Mouse (Mus musculus) gastrocnemius, postnatal 14 days (tissue): Measurements from ENCODE around the gene Mast4. TPM values are rescaled to one million over a fixed set of nuclear protein-coding genes. Genes with fewer than 3 reads are reported as not detected.
A peak's percentile ranks its signal among the peaks of the same experiment; 100 is the strongest.
"Not testable (repeated sequence)": the region's sequence is repeated elsewhere in the genome, so short reads cannot be mapped to it uniquely, and the experiment has no call there.

Source experiments
- DNase-seq: peaks from one replicate; pipeline ENCODE4 v3.0.0; 2021; ENCODE audit warnings: mixed read lengths
- intact Hi-C: fragments of 180-260 bp; cut with DNase I; formaldehyde crosslinking; loops from one replicate; pipeline ENCODE4 v1.15.1; 2025; ENCODE audit warnings: low total_unique reads
- long read RNA-seq, 2 experiments: library from polyadenylated mRNA; stranded (forward); transcript quantifications; one replicate each; pipeline ENCODE4 v2.0.0; 2021
- total RNA-seq, 2 experiments: library from RNA; stranded (reverse); gene quantifications; 2 replicates each; pipeline ENCODE4 v1.2.3; 2021

Gene Mast4
- total RNA-seq = 10 to 100 TPM; 28.0 to 31.2 TPM
- long read RNA-seq, experiment 1, partial matches to known transcripts = 0 of 7 reads
- long read RNA-seq, experiment 1, other reads (novel, unspliced or antisense) = 7 of 7 reads
- long read RNA-seq, experiment 2, partial matches to known transcripts = 0 of 8 reads
- long read RNA-seq, experiment 2, other reads (novel, unspliced or antisense) = 8 of 8 reads

DNA sequence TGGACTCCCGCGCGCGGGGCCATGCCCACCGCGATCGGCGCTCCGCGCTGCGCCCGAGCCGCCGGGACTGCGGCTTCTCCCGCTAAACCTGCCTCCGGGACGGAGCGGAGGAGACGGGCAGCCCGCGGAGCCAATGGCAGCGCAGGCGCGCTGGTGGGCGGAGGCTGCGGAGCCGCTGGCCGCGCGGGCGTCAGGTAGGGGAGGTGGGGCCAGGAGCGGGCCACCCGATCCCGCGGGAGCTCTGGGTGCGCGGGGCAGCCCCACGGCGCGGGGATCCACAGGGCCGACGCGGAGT lies at the start of gene Mast4:
Gene Mast4, minus strand, starts transcription at position 106 of the 295 bp plus-strand sequence.
- DNase-seq = peak; percentile 89
- intact Hi-C loops = loop anchor here (10.0 kb wide), 1 partner anchor 160 kb away; no protein-coding TSS in a partner anchor

DNA sequence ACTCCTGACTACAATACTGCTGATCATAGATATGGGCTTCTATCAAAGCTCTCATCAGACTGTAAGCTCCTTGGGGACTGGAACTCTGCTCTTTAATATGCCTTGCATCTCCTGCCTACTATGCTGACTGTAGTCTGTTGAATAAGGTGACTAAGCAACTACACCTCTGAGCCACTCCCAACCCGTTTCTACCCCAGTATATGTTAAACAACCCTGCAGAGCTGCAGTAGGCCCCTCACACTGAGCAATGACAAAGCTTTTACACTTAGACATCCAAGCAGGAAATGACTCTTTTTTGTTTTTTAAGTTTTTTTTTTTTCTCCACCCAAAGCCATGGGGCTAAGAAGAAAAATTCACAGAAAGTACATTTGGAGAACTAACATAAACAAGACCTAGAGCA lies 40.2 kb upstream of the Mast4 start:
- intact Hi-C loops = no loop called here
- no peak for DNase-seq

DNA sequence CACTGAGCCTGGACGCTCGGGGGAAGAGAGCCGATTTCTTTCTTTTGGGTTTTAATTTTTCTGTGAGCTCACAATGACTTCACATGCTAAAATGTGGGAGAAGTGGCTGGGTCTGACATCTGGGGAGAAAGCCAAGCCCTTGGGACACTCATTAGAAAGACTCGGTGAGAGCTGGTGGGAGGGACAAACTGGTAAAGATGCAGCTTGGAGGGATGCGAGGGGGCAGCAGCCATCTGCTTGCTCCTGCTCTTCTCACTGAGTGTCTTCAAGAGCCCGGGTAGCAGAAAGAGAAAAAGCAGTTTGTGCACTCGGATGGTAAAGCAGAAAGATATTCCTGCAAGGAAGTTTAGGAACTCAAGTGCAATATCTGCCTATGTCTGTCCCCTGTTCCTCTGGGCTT lies 34.9 kb upstream of the Mast4 start:
- intact Hi-C loops = no loop called here
- DNase-seq = no peak

DNA sequence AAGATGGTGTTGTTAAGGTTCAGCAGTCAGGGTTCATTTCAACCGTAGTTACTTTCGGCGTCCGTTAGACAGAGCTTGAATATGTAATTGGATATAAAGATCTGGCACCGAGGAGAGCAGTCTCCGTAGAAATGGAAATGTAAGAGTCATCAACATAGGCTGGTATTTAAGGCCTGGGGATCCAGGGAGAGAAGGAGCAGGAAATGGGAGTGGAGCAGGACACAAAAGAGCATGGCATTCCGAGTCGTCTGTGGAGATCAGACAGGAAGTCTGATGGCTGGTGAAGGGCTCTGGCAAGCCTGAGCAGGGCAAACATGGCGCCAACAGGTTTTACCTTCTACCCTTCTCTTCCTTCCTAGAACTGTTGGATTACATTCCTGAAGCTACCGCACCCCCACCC lies 28.9 kb upstream of the Mast4 start:
- no peak for DNase-seq
- intact Hi-C loops = no loop called here

DNA sequence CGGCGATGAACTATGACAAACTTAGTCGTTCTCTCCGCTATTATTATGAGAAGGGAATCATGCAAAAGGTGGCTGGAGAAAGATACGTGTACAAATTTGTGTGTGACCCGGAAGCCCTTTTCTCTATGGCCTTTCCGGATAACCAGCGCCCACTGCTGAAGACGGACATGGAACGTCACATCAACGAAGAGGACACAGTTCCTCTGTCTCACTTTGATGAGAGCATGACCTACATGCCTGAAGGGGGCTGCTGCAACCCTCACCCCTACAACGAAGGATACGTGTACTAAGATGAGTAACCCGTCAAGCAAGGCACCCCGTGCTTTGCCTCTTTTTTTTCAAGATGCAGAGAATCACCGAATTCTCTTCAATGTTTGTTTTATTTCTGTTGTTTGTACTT lies 23.1 kb upstream of the Mast4 start:
- DNase-seq, intact Hi-C loops: not testable (repeated sequence)

DNA sequence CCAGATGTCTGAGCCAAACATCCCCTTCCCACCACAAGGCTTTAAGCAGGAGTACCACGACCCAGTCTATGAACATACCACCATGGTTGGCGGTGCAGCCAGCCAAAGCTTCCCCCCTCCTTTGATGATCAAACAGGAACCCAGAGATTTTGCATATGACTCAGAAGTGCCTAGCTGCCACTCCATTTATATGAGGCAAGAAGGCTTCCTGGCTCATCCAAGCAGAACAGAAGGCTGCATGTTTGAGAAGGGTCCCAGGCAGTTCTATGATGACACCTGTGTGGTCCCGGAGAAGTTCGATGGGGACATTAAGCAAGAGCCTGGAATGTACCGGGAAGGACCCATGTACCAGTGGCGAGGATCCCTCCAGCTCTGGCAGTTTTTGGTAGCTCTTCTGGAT lies 22.6 kb upstream of the Mast4 start:
- intact Hi-C loops, DNase-seq: not testable (repeated sequence)

DNA sequence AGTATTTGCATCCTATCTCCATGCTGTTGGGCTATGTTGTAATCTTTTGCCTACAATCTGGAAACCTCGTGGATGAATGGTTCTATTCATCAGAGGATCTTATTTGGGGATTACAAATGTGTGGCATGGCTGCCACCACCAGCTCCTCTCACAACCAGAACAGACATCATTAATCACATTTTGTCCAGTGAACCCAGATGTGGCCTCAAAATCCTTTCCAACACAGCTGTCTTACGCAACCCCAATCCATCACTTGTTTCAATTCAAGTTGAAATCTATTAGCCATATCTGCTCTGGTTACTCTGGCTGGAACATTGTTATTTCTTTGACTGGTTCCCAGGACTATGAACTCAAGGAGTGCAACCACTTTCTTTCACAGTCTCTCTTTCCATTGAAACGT lies 20.4 kb upstream of the Mast4 start:
- no peak for DNase-seq
- intact Hi-C loops = no loop called here

DNA sequence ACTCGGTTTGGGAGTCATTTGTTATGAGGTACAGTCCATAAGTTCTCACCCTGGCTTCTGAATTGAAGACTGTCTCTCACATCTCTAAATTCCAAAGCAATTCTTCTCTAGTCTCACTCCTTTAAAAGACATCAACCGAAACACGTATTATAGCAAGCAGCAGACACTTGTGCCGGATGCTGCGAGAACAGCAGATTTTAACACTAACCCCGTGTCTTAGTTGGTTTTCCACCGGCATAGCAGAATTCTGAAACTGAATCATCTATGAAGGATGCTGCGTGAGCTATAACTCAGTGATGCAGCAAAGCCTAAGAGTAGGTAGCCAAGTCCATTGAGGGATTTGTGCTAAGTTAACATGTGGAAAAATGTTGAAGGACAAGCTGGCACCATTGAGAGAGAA lies 10.5 kb upstream of the Mast4 start:
- intact Hi-C loops = no loop called here
- no peak for DNase-seq

DNA sequence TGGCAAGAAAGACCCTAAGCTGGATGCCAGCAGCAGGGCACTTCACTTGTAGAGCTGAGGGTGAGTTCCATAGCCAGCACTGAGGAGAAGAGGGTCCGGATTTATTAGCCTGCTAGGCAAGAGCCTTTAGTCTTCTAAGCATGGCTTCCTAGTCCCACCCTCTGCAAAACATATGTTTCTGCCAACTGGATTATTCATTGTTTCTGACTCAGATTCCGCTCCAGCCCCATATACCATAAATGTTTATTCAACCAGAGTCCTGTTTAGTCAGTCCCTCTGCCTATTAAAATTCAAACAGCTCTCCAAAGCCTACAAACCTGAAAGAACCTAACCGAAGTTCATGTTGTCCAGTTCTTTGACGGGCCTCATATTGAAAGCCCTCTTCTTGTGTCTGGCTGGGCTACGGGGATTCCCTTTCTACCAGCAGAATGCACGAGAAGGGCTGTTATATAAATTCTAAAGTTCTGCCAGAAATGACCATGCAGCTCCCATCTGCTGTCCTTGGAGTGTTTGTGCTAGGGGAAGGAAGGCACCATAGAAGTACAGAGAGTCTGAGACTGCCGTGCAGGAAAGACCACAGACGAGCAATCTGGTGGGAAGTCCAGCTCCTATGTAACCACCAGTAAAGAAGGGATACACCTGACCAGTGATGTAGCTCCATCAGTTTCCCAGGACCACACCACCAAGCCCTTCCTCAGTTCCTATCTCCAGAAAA lies 9.9 kb upstream of the Mast4 start:
- intact Hi-C loops = no loop called here
- no peak for DNase-seq

DNA sequence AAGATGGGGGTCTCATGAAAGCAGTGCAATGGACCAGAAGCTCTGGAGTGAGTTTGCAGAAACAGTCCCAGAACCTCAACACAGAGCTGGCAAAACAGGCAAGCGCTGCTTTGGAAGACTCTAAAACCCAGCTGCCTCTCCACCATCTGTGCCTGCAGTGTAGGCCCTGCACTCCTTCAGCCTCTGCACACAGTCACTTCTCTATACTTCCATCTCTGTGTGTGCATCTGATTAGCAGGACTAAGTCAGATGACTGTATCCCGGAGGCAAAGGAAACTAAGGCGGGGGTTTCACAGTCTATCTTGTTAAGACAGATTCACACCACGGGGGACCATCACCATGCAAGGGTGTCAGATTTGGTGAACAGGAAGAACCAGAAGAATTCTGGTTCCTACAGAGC lies 6.7 kb upstream of the Mast4 start:
- intact Hi-C loops = no loop called here

DNA sequence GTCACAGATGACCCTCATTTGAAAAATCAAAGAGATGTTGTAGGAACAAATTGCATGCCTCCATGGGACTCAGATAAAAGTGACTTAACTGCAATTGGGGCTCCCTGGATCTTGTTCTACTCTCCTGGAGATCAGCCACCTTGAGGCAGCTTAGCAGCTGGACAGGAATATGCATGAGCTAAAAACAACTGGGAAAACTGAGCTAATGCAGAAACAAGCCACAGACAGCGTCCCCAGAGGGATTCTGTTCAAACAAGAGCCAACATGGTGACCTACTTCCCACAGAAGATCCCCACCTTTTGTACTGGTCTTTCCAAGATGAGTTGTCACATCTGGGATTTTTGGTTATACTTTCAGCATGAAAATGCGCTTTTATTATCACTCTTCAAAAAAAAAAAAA lies 4.3 kb upstream of the Mast4 start:
- intact Hi-C loops = loop anchor here (10.0 kb wide), 1 partner anchor 164 kb away; no protein-coding TSS in a partner anchor
- DNase-seq = peak; percentile 52

More for the DNA sequence above, 6.7 kb upstream of the Mast4 start:
- no peak for DNase-seq

DNA sequence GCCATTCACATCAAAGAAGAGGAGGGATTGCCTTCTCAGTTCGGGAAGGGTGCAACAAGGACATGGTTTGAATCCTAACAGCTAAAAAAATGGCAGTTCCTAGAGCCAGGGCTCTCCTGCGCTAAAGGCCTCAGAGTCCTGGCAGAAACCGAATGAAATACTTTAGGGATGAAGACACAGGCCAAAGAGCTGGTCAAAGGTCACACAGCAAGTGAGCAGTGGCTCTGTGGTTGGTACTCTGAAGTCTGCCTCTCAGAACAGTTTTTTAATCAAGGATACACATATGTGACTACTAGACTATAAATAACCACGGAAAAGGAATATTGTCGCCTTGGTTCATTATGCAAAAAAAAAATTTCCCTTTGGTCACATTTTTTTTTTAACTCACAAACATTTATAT lies 1.9 kb upstream of the Mast4 start:
- intact Hi-C loops = loop anchor here (10.0 kb wide), 1 partner anchor 161 kb away; no protein-coding TSS in a partner anchor

DNA sequence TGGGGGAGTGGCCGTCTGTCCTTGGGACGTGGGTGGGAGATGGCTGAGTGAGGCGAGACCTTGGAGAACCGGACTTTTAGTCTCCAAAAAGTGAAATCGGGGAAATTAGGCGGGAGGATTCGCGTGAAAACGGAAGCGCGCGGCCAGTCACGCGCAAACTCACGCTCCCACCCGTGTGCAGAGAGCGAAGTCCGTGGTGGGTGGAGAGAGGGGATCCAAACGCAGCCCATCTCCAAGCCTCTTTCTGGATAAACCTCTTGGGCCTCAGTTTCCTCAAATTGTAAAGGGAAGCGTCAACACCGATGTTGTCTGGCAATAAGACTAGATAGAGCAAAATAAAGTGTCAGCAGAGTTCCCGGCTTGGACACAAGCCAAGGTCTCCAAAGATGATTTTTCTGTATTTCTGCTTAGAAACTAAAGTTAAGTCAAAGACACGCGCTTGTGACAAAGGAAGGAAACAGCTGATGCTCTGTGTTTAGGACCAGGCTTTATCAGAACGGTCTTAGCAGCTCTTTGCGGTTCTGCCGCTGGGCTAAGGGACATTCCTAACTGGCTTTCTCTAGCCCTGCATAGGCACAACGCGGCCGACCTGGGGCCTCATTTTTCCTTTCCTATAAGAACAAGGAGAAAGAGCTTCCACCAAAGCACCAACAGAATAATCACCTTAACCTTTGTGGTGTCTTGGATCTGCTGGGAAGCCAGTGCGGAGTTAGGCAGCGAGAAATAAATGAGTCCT lies 594 bp upstream of the Mast4 start:
- no peak for DNase-seq
- intact Hi-C loops = loop anchor here (10.0 kb wide), 1 partner anchor 160 kb away; no protein-coding TSS in a partner anchor

More for the DNA sequence above, 1.9 kb upstream of the Mast4 start:
- DNase-seq = no peak

DNA sequence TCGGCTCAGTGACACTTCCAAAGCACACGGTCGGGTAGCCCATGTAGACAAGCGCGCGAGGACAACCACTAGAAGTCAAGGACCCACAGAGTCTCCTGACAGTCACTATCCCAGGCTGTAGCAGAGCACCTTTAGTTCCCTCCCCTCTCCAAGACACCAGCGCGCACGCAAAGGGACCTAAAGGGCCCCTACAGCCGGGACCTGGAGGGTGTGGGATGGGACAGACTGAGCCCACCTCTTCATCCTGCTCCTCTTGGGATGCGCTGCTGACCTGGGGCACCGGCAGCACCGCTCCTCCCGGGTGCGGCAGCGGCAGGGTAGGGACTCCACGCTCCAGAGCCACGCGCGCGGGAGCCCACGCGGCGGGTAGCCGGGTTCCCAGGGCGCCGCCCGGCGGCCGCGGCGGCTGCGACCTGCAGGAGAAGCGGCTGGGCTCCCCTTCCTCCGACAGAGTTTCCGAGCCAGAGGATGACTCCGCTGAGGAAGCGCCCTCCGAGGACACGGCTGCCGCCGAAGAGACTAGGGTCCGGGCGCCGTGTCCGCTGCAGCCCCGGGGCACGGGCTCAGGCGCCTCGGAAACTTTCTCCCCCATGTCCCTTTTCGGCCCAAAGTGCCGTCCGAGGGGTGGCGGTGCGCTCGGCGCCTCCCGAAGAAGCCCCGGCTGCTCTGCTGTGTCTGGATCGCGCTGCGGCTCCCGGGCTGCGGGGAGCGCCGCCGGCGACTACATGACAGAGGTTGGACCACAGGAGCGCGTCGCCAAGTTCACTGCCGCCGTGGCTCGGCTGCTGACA lies 501 bp downstream of the Mast4 start:
- intact Hi-C loops = loop anchor here (10.0 kb wide), 1 partner anchor 159 kb away; no protein-coding TSS in a partner anchor
- DNase-seq = peak; percentile 59

DNA sequence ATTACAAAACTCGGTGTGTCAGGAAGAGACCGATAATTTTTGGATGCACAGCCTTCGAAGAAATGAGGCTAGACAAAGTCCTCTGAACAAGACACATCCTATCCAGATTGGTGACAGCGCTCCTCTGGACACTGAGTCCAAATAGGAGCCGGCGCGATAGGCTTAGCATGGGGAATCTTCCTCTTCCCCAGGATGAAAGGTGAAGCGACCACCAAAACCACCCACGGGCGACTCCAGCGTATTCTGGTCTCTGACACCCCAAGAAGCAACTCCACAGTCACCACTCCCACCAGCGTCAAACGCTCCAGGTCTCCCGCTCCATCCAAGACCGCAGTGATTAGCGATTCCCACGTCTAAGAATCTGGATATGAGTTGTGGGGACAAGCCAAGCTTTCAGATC lies 1.1 kb downstream of the Mast4 start:
- DNase-seq = no peak
- intact Hi-C loops = loop anchor here (10.0 kb wide), 1 partner anchor 158 kb away; no protein-coding TSS in a partner anchor

DNA sequence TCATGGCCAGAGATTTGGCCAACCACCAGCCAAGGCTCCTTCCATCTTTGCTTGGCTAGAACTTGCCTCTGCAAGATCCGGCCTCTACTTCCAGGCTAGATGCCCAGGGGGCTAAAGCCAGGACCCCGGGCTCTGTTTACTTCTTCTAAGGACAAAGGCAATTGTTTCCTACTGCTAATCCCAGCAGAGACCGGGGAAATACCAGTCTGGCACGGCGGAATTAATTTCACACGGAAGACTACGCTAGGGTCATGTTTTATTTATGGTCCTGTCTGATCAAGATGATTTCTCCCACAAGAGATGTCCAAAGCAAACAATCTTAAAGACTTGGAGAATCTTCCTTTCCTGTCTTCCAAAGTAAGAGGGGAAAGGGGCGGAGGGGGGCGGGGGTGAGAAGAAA lies 1.6 kb downstream of the Mast4 start:
- intact Hi-C loops = loop anchor here (10.0 kb wide), 1 partner anchor 158 kb away; no protein-coding TSS in a partner anchor
- DNase-seq = no peak

DNA sequence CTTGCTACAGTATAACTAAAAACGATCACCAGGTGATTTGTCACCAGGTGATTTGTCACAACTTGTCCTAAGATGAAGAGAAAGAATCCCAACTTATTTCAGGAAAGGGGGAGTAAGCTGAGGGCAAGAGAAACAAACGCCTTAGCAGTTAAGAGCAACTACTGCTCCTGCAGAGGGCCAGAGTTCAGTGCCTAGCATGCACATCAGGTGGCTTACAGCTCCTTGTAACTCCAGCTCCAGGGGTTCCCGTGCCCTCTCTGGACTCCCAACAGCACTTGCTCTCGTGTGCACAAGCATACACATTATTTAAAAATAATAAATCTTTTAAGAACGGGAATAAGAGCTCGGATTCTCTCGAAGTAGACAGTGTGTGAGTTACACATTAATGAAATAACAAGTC lies 3.2 kb downstream of the Mast4 start:
- no peak for DNase-seq
- intact Hi-C loops = loop anchor here (10.0 kb wide), 1 partner anchor 156 kb away; no protein-coding TSS in a partner anchor

DNA sequence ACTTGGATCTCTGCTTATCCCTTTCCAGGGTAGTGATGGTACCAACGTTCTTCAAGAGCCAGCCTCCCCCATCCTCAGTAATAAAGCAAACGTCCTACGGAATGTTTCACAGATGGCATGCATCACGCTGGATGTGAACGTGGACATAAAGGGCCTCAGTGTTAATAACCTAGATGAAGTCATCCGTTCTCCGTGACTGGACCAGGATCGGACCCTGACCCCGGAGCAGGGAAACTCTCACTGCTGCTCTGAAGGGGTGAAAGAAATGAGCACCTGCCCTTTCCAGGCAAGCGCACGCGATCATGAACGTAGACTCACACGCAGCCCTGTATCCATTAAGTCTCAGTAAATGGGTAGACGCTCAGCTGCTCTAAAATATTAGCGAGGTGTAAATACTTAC lies 6.0 kb downstream of the Mast4 start:
- intact Hi-C loops = no loop called here
- DNase-seq = no peak

DNA sequence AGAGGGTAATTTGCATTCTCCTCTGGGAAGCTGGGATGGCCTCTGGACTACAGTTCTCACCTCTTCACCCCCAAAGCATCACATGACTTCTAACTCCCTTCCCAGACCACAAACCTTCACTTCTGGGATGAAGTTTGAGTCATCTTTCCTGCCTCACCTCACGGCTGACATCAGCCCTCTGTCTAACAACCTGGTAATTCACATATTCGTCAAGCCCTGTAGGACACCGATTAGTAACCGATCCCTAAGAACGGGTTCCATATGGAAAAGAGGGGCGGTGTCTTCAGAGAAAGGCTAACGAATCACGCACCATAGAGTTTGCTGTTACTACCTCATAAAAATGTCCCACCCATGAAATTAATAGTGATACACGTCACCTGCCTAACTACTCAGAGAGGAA lies 6.5 kb downstream of the Mast4 start:
- DNase-seq = no peak
- intact Hi-C loops = no loop called here

DNA sequence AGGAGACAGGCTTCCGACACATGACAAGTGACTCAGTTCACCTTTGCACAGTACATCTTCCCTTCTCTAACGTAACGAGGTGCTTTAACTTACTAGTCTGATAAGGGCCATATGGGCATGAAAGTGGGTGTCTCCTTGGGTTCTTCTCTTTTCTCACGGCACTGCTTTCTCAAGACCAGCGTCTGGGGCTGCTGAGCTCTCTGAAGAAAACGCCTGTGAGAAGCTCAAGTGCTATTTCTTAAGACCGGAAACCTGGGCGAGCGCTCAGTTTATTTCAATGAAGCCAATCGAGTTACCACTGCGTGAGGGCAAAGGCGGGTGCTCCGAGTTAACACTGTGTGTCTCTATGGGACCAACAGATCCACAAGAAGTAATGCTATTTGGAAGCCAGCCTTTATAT lies 8.1 kb downstream of the Mast4 start:
- DNase-seq = no peak
- intact Hi-C loops = no loop called here
